Mouse (Mus musculus): ENCODE measurements around the gene Slc12a3. TPM values are rescaled to one million over a fixed set of nuclear protein-coding genes. Genes with fewer than 3 reads are reported as not detected.

The Slc12a3 gene
- total RNA-seq, 2 experiments from 2014 or later, result 0.25 to 0.59 TPM

DNA sequence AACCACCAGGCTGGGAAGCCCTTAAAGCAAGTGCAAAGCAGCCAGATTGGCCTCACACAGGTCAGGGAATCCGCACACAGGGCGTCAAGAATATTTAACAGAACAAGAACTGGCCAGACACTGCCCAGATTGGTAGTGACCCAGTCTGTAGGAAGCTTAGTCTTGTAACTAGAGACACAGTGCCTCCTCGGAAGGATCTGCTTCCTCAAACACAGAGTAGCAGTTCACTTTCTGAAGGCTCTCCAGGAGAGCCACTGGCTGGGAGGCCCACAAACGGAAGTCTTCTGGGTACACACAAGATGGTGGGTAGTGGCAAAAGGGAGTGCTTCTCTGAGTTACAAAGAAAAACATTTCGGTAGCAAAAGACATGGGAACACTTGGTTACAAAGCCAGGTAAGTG is 41.8 kb downstream of the Slc12a3 start:
- DNase-seq (ENCODE audit: extremely low spot score in 1 of 2, low spot score in 1 of 2), result no peak

DNA sequence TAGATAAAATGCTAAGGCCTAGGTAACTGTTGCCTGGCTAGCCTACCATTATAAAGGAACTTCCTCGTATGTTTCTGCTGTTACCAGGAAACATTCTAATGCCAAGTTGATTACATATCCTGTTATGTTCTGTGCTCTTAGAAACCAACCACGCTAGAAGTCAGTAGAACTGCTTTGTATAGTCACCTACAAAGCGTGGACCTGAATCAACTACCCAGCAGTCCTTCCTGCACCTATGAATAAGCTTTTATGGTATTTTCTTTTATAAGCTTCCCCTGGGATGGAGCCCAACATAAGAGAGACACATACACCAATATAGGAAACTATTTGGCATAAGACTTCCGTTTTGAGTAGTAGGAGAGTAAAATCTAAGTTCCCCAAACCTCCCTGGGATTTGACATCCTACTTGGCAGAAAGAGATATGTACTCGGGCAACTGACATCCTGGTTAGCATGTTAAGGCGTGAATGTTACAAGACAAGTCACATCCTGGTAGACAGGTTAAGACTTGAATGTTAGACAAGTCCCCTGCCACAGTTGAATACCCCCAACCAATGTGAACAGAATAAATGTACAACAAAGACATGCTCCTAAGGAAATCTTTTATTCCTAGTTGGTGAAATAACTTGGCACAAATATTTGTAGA is 44.1 kb downstream of the Slc12a3 start:
- DNase-seq (ENCODE audit: extremely low spot score in 1 of 2, low spot score in 1 of 2), result no peak

DNA sequence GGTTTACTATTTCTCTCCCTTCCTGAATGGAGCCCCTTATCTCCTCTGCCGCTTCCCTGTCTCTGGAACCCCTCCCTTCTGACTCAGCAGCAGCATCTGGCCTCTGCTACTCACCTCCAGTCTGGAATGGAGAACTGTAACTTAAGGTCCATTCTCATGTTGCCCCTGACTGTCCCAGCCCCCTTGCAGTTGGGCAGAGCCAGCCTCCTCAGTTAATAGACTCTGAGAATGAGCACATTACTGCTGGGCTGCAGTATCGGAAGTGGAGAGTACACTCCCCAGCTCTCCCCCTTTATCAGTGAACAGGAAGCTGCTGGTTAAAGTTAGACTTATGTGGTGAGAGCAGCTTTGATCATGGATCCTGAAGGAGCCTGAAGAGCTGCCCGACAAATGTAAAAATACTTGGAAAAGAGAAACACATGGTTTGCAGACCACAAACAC is 46.6 kb downstream of the Slc12a3 start:
- DNase-seq (ENCODE audit: extremely low spot score in 1 of 2, low spot score in 1 of 2), result no peak

DNA sequence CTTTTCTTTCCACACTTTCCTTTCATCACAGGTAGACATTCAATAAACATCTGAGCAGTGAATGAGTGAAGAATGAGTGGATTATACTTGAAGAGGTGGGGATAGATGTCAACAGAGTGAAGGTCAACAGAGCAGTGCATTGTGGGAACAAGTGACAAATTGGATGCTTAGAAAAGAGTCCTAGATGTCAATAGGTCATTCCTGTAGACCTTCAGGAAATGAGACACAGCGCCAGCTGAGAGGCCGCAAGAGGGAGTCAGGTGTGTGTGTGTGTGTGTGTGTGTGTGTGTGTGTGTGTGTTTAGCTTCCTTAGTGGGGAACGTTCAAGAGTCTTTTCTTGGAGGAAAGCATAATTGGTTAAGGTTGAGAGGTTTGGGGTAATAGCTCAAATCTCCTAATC is 47.2 kb downstream of the Slc12a3 start:
- DNase-seq (ENCODE audit: extremely low spot score in 1 of 2, low spot score in 1 of 2), result no peak

DNA sequence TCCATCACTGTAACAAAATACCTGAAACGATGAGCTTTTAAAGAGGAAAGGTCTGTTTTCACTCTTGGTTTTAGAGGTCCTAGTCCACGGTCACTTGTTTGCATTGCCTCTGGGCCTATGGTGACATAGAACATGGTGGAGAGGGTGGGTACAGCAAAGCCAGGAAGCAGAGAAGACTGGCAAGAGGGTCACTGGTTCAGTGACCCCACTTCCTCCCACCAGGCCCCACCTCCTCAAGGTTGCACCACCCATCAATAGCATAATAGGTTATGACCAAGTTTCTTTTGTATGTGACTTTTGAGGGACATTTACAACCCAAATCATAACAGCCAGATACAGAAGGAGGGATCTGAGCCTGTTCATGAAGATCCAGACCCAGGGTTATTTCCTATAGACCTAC is 47.6 kb downstream of the Slc12a3 start:
- no peak for DNase-seq (ENCODE audit: extremely low spot score in 1 of 2, low spot score in 1 of 2)

DNA sequence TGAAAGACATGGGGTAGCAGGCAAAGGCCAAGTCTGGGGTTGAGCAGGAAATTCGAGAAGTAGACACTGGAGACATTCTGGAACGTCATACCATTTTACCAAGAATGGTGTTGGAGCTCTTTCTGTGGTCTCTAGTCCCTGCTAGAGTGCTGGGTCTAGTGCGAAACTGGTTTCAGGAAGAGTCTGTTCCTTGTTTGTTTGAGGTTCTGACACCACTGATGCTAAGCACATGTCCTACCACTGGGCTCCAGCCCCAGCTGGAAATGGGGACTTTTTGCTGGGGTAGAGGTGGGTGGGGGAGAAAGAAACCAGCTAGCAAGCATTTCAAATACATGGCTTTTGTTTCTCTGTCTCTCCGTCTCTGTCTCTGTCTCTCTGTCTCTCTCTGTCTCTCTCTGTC is 48.0 kb downstream of the Slc12a3 start:
- no peak for DNase-seq (ENCODE audit: extremely low spot score in 1 of 2, low spot score in 1 of 2)

DNA sequence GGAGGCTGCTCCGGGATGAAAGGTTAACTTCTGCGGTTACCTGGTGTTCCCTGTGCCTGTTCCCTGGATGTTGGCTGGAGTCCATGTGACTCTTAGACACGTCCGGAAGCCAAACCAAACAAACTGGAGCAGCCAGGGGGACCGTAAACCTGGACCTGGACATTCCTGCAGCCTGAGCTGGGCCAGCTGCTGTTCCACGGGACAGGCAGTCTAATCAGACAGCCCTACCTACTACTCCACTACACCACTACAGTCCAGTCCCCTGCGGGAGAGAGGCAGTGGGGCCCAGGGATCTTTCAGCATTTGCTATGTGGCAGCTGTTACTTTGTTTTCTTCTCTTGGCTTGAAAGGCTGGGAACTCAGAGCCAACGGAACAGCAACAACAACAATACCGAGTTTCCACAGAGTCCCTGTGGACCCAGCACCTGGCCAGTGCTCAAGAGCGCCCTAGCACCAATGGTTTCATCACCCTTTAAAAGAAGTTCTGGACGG is 48.8 kb downstream of the Slc12a3 start:
- no peak for DNase-seq (ENCODE audit: extremely low spot score in 1 of 2, low spot score in 1 of 2)

DNA sequence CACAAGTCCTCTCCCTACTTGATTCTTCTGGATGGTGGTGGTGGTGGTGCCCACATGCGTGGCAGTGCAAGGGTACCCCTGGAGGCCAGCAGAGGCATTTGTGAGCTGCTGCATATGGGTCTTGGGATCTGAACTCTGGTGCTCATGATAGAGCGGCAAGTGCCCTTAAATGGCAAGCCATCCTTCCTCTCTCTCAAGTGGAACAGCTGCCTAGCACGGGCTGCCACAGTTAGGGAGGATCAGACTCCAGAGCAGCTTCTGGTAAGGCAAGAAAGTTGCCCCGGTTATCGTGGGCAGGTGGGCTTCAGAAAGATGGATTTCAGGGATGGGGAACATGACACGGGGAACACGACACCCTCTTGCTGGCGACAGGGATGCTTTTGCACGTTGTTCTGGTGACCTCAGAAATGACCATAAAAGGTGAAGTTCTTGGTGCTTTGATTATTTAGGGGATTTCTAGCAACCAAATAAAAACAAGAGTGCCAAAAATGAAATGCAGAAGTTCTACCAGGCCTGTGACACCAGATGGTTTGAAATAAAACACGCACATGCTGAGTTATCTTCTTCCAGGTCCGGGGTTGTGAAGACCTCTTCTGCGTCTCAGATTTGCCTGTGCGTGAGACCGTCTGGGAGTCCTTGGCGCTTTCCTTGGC is 49.9 kb downstream of the Slc12a3 start:
- DNase-seq (ENCODE audit: extremely low spot score in 1 of 2, low spot score in 1 of 2), result no peak

DNA sequence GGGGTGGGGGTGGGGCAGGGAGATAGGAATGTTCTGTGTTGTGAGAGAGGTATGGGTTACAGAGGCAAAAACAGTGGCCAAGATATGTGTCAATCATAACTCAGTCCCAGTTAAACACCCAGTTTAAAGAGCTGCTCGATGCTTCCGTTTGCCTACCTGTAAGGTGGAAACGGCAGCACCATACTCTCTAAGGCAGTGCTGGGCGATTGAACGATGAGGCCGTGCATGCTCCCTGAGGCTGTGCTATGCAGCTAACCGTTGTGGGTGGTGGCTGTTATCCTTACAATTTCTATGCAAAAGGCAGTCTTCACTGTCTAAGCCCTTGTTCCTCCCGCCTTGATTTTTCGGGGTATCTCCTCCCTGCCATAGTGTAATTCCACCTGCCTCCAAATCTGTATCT is 50.7 kb downstream of the Slc12a3 start:
- no peak for DNase-seq (ENCODE audit: extremely low spot score in 1 of 2, low spot score in 1 of 2)

DNA sequence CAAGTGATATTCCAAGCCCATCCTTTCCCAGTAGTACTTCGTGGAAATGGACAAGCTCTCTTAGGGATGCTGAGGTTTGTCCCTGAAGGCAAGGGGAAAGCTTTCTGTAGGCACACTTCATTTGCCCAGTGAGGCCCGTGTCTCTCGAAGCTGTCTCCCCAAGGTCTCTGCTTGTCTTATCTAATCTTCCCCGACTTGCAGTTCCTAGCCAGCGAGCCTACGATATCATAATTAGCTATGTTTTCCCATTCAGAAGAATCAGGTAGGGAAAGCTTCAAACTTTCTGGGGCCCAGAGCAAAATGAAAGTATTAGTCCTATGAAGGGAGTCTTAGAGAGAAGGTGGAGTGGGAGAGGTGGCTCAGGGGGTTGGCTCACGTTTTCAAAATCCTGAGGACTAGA is 55.2 kb downstream of the Slc12a3 start:
- no peak for DNase-seq (ENCODE audit: extremely low spot score in 1 of 2, low spot score in 1 of 2)

DNA sequence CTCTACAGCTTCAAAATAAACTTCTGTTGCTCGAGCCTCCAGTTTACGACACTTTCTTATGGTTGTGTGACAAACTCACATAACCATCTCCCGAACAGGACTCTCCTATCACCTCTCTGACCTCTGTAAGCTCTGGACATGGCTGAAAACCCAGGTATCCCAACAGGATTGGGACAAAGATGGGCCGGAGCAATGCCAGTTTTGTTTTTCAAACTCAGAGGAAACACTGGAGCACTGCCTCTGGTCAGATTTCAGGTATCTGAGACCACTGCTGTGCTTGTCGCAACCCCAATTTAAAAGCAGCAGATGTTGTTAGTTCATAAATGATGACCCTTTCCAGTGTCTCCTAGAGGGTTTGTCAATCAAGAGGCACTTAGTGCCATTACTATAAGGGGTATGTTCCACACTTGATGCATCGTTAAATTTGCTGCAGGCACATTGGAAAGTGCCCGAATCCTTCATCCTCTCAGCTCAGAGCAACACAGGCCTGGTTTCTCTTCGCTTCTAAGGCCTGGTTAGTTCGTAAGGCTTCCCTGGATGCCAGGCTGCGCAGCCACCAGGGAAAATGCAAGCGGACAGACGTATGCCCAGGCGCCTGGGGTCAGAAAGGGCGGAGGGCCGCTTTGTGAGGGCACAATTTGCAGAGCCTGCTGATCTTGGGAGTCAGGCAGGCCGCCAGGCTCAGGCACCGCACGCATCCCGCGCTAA is 56.7 kb downstream of the Slc12a3 start:
- no peak for DNase-seq (ENCODE audit: extremely low spot score in 1 of 2, low spot score in 1 of 2)

DNA sequence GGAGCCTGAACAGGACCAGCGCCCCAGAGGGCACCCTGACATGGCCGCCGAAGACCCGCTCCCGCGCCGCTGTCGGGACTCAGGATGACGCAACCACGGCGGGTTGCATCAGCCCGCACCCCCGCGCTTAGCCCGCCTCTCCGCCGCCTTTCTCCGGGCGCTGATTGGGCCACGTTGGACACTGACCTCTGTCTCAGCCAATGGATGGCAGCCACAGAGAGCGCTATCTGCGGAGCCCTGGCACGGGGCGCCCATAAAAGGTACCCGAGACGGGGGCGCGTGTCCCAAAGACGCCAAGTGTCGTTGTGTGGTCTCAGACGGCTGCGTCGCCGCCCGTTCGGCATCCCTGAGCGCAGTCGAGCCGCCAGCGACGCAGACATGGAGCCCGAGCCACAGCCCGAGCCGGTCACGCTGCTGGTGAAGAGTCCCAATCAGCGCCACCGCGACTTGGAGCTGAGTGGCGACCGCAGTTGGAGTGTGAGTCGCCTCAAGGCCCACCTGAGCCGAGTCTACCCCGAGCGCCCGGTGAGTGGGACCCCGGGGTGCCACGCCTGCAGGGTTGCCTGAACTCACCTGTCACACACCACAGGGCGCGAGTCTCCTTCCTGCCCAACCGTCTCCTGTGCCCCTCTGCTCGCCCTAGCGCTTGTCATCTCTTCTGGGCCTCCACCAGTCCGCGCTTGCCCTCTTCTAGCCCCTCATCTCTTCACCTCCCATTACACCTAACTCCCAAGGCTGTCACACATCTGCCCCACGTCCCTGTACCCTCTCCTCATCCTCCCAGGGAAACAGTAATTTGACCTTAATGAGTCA is 57.4 kb downstream of the Slc12a3 start, which contains the start of gene Herpud1:
Gene Herpud1 (plus strand): TSS at position 225 of the 813 bp plus-strand sequence.
- peak; percentile 90 to 95 for DNase-seq (ENCODE audit: extremely low spot score in 1 of 2, low spot score in 1 of 2)

DNA sequence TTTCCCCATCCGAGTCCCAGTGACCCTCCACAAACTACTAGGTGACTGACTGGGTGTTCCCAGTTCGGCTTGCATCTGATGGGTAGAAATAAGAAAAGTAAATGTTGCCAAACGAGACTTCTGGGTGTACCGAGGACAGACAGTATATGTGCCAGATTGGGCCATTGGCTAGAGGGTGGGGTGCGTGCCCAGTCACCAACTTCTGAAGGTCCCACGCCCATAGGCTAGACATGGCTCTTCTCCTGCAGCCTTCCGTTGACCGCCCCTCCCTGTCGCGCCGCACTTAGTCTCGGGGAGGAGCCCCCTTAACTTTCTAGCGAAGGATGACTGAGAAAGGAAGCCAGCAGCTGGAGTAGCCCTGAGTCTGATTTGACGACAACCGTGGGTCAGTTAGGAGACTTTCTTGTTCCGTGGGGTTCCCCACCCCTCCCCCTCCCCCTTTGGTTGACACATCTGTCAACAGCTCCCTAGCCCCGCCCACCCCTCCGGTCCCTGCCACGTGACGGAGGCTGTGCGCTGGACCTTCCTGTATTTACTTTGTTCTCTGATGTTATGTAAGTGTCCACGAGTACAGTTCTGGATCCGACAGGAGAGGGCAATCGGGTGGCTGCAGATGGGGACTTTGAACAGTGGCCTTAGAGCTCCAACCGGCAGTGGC is 58.2 kb downstream of the Slc12a3 start:
- peak; percentile 36 to 54 for DNase-seq (ENCODE audit: extremely low spot score in 1 of 2, low spot score in 1 of 2)

DNA sequence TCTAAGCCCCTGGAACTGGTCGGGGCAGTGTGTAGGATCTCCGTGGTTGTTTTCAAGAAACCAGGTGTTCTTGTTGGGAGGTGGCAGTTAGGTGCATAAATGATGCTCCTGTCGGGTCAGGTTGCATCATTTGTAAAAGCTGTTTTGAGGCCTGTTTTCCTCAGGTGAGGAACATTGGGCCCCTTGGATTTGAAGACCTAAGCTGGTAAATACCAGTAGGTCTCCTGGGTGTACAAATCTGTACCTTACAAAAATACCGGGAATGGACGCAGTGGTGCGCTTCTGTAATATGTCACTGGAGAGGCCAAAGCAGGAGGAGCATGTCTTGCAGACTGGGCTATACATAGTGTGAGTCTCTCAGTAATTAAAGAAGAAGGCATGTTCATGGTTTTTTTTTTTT is 58.8 kb downstream of the Slc12a3 start:
- DNase-seq (ENCODE audit: extremely low spot score in 1 of 2, low spot score in 1 of 2), result no peak

DNA sequence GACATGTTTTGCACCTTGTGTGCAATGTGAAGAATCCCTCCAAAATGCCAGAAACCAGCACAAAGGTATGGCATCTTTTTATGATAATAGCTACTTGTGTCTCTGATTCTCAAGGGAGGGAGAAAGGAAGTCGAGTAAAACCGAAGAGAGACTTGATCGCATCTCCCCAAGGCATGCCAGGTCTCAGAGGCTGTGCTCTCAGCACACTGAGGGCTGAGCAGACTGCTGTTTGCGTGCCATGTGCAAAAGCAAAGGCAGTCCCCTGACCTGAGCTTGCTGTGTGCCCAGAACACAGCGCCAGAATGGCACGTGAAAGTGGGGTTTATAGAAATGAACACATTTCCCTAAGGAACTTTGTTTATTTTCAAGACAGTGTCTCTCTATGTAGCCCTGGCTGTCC is 60.5 kb downstream of the Slc12a3 start:
- DNase-seq (ENCODE audit: extremely low spot score in 1 of 2, low spot score in 1 of 2), result no peak

DNA sequence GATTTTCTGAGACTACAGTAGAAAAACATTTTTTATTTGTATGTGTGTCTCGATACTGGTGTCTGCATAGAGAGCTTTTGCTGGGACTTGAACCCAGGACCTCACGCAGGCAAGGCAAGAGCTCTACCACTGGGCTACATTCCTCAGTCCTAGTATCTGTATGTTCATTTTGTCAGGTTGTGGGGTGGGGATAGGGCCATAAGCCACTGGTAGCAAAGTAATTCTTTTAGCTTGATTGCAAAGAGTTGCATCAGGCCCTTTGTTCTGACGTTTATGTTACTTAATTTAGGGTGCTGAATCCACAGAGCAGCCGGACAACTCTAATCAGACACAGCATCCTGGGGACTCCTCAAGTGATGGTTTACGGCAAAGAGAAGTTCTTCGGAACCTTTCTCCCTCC is 61.4 kb downstream of the Slc12a3 start:
- DNase-seq (ENCODE audit: extremely low spot score in 1 of 2, low spot score in 1 of 2), result no peak

DNA sequence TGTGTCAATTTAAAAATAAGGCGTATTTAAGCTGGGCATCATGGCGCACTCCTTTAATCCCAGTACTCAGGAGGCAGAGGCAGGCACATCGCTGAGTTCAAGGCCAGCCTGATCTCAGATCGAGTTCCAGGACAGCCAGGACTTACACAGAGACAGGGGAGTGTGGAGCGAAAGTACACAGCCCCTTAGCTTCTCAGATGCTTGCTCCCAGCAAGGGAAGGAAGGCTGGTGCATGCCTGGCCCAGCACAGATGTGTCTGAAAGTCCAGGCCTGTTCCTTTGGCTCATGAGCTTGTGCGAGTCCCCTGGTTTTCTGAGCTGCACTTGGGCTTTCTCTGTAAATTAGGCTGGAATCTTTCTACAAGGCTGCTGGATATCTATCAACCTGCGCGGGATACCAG is 61.9 kb downstream of the Slc12a3 start:
- DNase-seq (ENCODE audit: extremely low spot score in 1 of 2, low spot score in 1 of 2), result no peak

DNA sequence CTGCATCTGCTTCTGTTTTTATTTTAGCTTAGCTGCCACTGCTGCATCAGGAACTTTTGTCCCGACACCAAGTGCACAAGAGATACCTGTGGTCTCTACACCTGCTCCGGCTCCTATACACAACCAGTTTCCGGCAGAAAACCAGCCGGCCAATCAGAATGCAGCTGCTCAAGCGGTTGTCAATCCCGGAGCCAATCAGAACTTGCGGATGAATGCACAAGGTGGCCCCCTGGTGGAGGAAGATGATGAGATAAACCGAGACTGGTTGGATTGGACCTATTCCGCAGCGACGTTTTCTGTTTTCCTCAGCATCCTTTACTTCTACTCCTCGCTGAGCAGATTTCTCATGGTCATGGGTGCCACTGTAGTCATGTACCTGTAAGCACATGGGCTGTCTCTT is 63.1 kb downstream of the Slc12a3 start:
- peak in 1 of 2 experiments; percentile 57 for DNase-seq (ENCODE audit: extremely low spot score in 1 of 2, low spot score in 1 of 2)

DNA sequence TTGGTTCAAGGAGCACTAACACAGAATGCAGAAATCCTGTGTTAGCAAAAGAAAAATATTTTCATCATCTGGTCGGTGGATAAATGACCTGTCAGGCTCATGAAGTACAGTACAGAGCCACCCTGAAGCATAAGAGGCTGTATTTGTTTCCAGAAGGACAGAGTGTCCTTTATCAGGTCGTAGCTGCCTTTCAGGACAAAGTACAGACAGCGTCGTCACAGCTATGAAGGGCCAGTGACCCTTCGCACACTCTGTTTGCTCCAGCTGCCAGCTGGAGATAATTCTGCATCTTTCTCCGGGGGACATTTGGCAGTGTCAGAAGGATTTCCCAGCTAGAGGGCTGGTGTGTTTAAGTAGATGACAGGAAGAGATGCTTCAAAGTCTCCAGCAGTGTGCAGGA is 63.6 kb downstream of the Slc12a3 start:
- DNase-seq (ENCODE audit: extremely low spot score in 1 of 2, low spot score in 1 of 2), result no peak

DNA sequence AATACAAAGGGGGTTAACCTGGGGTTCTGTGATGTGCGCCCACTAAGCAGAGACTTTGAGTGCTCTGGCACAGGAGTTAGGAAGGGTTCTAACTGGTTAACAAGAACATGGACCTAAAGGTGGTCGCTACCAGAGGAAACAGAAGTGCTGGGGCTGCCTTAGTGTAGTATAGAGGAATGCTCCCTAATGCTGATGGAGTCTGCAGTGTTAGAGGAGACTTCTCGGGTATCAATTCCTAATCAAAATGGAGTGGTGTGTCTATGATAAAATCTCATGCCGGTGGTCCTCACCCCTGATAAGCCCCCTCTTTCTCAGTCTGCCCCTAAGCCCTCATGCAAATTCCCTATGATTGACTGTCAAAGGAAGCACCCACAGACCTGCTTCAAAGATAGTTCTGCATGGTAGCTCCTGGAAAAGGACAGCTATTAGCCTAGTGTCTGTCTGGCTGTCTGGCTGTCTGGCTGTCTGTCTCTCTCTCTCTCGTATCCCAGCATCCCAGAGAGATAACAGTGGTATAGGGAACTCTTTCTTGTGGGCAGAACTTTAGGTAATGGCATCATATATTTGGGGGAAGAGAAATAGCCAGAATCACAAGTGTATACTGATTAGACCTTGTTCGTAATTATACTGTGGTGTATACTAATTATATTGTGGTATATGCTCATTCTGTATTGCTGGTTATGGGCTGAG is 67.0 kb downstream of the Slc12a3 start:
- DNase-seq (ENCODE audit: extremely low spot score in 1 of 2, low spot score in 1 of 2), result no peak

Data from layer of hippocampus, postnatal 25 days (tissue).